Mouse (Mus musculus) liver, postnatal 0 days (tissue): ENCODE measurements around the gene Mreg.

Experiments
- CTCF ChIP-seq: sonication (generic); IDR thresholded peaks from 2 replicates; pipeline ENCODE4 v1.5.1; 2016; ENCODE audit warnings: antibody characterized with exemption, low read depth
- EP300 ChIP-seq: IDR thresholded peaks from 2 replicates; pipeline ENCODE4 v1.6.1; 2016; ENCODE audit warnings: antibody characterized with exemption, low read depth, mild to moderate bottlenecking

- TF ChIP-seq CTCF (no peak), EP300 (no peak)
Observed at GRCm38 (mm10) chr1:72187486-72187885, 24.6 kb downstream of the Mreg start.
